7 mouse cellular contexts compared by ENCODE assay signal in genomic region chr2:140668311-140668710, GRCm38 (mm10). TPM values are rescaled to one million over a fixed set of nuclear protein-coding genes. Genes with fewer than 3 reads are reported as not detected.
DNase-seq lines count a peak whose midpoint lies in the region; ATAC-seq and TF ChIP-seq lines count a peak whose summit lies in the region.

No protein-coding gene starts in this region.

- peaks cover 41% of the 10 kb centered on the region for H3K4me1 ChIP-seq in embryonic facial prominence, embryonic 10.5 days
- peaks cover 2% of the 10 kb centered on the region; the same call in 1 of the 2 replicates for H3K4me1 ChIP-seq in heart, adult 2 months (ENCODE audit: control insufficient read depth, insufficient read depth, low read length)
- peaks cover 46% of the 10 kb centered on the region for H3K4me1 ChIP-seq in limb, embryonic 10.5 days
- H3K4me1 ChIP-seq in midbrain, embryonic 15.5 days = peaks cover 31% of the 10 kb centered on the region

- intact Hi-C loops in heart, adult 2 months (cut with DNase I) = loop anchor here (10.0 kb wide), 1 partner anchor 1586 kb away; no protein-coding TSS in a partner anchor

- no peak overlapping the region for H3K9ac ChIP-seq in heart, adult 2 months (ENCODE audit: low read depth, low read length)
- peak overlapping the region; percentile 37 for H3K9ac ChIP-seq in midbrain, embryonic 15.5 days

- H3K9me3 ChIP-seq in embryonic facial prominence, embryonic 10.5 days = no peaks in the 10 kb centered on the region
- H3K9me3 ChIP-seq in limb, embryonic 10.5 days (replicated peaks) = no peaks in the 10 kb centered on the region
- no peaks in the 10 kb centered on the region for H3K9me3 ChIP-seq in midbrain, embryonic 15.5 days

- ATAC-seq in midbrain, embryonic 15.5 days (replicated peaks) = peak; percentile 70

- no peak for TF ChIP-seq EP300 in heart, adult 2 months (IDR thresholded peaks at IDR 0.05; ENCODE audit: insufficient read depth, low read depth, low read length)

- TF ChIP-seq CTCF in heart, adult 2 months (IDR thresholded peaks at IDR 0.05) = peak; percentile 57

- peaks cover 12% of the 10 kb centered on the region for H3K36me3 ChIP-seq in embryonic facial prominence, embryonic 10.5 days (replicated peaks)
- H3K36me3 ChIP-seq in heart, adult 2 months (ENCODE audit: control insufficient read depth, insufficient read depth, low read length) = no peaks in the 10 kb centered on the region
- H3K36me3 ChIP-seq in limb, embryonic 10.5 days = peaks cover 19% of the 10 kb centered on the region
- no peaks in the 10 kb centered on the region for H3K36me3 ChIP-seq in midbrain, embryonic 15.5 days (replicated peaks)

- H3K4me3 ChIP-seq in embryonic facial prominence, embryonic 10.5 days = peak overlapping the region; percentile 68
- H3K4me3 ChIP-seq in heart, adult 2 months = no peak overlapping the region
- peak overlapping the region; percentile 67 for H3K4me3 ChIP-seq in limb, embryonic 10.5 days
- H3K4me3 ChIP-seq in midbrain, embryonic 15.5 days = peak overlapping the region; percentile 60

- peaks cover under 1% of the 10 kb centered on the region; the same call in 1 of the 2 replicates for H3K27me3 ChIP-seq in embryonic facial prominence, embryonic 10.5 days (replicated peaks; ENCODE audit: low read depth, poor library complexity, severe bottlenecking)
- no peaks in the 10 kb centered on the region for H3K27me3 ChIP-seq in heart, adult 2 months (ENCODE audit: control insufficient read depth, insufficient read depth, low read length)
- H3K27me3 ChIP-seq in limb, embryonic 10.5 days (ENCODE audit: low read depth, poor library complexity, severe bottlenecking) = no peaks in the 10 kb centered on the region
- H3K27me3 ChIP-seq in midbrain, embryonic 15.5 days (replicated peaks) = no peaks in the 10 kb centered on the region

- peak overlapping the region; percentile 78 for H3K27ac ChIP-seq in embryonic facial prominence, embryonic 10.5 days (replicated peaks)
- H3K27ac ChIP-seq in heart, adult 2 months = no peak overlapping the region
- H3K27ac ChIP-seq in limb, embryonic 10.5 days = peak overlapping the region; percentile 84
- H3K27ac ChIP-seq in midbrain, embryonic 15.5 days = peak overlapping the region; percentile 70

- no peaks in the 10 kb centered on the region for H3K79me2 ChIP-seq in heart, adult 2 months (replicated peaks; ENCODE audit: control insufficient read depth, insufficient read depth, low read length)

- WGBS in embryonic facial prominence, embryonic 10.5 days = under 1% methylated on average over 8 of the region's 8 CpGs
- WGBS in heart, adult 2 months = 17% methylated on average over 8 of the region's 8 CpGs
- 2% methylated on average over 8 of the region's 8 CpGs for WGBS in limb, embryonic 10.5 days
- 1% methylated on average over 8 of the region's 8 CpGs for WGBS in midbrain, embryonic 15.5 days

- no peak for TF ChIP-seq POLR2A in heart, adult 2 months (IDR thresholded peaks at IDR 0.05; ENCODE audit: insufficient read depth, low read depth, low read length)

- DNase-seq in brain, adult 2 months (ENCODE audit: low read depth, low spot score) = peak; percentile 96
- peak; percentile 88 for DNase-seq in embryonic facial prominence, embryonic 10.5 days (ENCODE audit: low spot score)
- peak; percentile 16 to 22 for DNase-seq in heart, adult 2 months
- DNase-seq in kidney, adult 8-10 months = peak; percentile 32 to 79
- peak; percentile 85 for DNase-seq in limb, embryonic 10.5 days (ENCODE audit: low spot score)
- DNase-seq in testis, postnatal 10 days (ENCODE audit: low spot score) = peak; percentile 74

- peak overlapping the region; percentile 48 for H3K4me2 ChIP-seq in midbrain, embryonic 15.5 days

RNA-seq across cellular contexts. Expression of gene Flrt3, which starts 3.0 kb away (rescaled TPM):
- 57.6 and 66.9 TPM in 2 replicates for polyA plus RNA-seq in embryonic facial prominence, embryonic 10.5 days (2016; fragmentation: Nextera tagmentation; extraction: Ambion mirVana)
- total RNA-seq in heart, adult 2 months (2021) = under 1 TPM; 0.34 to 0.48 TPM
- 0.06 and 0.44 TPM in 2 replicates for polyA plus RNA-seq in heart, adult 2 months (2012; rRNA removed)
- polyA plus RNA-seq in limb, embryonic 10.5 days (2016; fragmentation: Nextera tagmentation; extraction: Ambion mirVana) = 60.7 and 69.3 TPM in 2 replicates
- polyA plus RNA-seq in midbrain, embryonic 15.5 days (2015; fragmentation: Nextera tagmentation; extraction: Ambion mirVana) = 43.6 and 45.8 TPM in 2 replicates

Comparison
In these comparisons a context has a peak if more than half of its experiments do, and no peak if none do; other contexts are left out.
1. DNase-seq: peak in every context shown above with its lines; median percentile 96 in brain, adult 2 months; 88 in embryonic facial prominence, embryonic 10.5 days; 85 in limb, embryonic 10.5 days; 74 in testis, postnatal 10 days; 56 in kidney, adult 8-10 months; 19 in heart, adult 2 months.
2. RNA of gene Flrt3, which starts 3.0 kb away (polyA plus RNA-seq): 60.7 to 69.3 TPM in limb, embryonic 10.5 days, 57.6 to 66.9 TPM in embryonic facial prominence, embryonic 10.5 days and 43.6 to 45.8 TPM in midbrain, embryonic 15.5 days; 0.06 to 0.44 TPM in heart, adult 2 months; every median in the first group is over 10 times any median in the second.